Mouse (Mus musculus) megakaryocyte, embryonic 14.5 days (primary cell): Measurements from ENCODE around the gene Trmt112. TPM values are rescaled to one million over a fixed set of nuclear protein-coding genes. Genes with fewer than 3 reads are reported as not detected.
A peak's percentile ranks its signal among the peaks of the same experiment; 100 is the strongest.

Source experiments
- H3K27me3 ChIP-seq: replicated peaks from 2 replicates; pipeline ENCODE3; 2012; ENCODE audit warnings: inconsistent platforms
- H3K36me3 ChIP-seq: replicated peaks from 2 replicates; pipeline ENCODE3; 2012; ENCODE audit warnings: low read length, inconsistent platforms, mixed read lengths
- H3K4me1 ChIP-seq: 2 replicates; pipeline ENCODE4 v1.6.1; 2012; ENCODE audit warnings: inconsistent platforms
- H3K4me3 ChIP-seq: replicated peaks from 2 replicates; pipeline ENCODE3; 2012; ENCODE audit warnings: moderate library complexity, mild to moderate bottlenecking, inconsistent platforms
- H3K9me3 ChIP-seq: 2 replicates; pipeline ENCODE4 v1.6.1; 2012; ENCODE audit warnings: inconsistent platforms
- FLI1 ChIP-seq: IDR thresholded peaks from 2 replicates; pipeline ENCODE4 v1.6.1; 2012; ENCODE audit warnings: low read length, inconsistent platforms, mixed read lengths
- GATA1 ChIP-seq: IDR thresholded peaks from 3 replicates; pipeline ENCODE4 v1.6.1; 2012; ENCODE audit warnings: mixed read lengths, low read length, inconsistent platforms, borderline replicate concordance
- polyA plus RNA-seq: library from polyadenylated mRNA; stranded (reverse); fragments of >175 nt; gene quantifications from 2 replicates; pipeline ENCODE4 v1.2.3, GENCODE M21; 2012; ENCODE audit warnings: low replicate concordance; ENCODE audit not compliant: insufficient read depth

Gene Trmt112
- polyA plus RNA-seq, 1 experiment: 147 TPM

- Histone ChIP-seq H3K4me1 (peaks cover 51% of the 10 kb centered on the region), H3K4me3 (no peak overlapping the region), H3K9me3 (no peaks in the 10 kb centered on the region), H3K27me3 (peaks cover 33% of the 10 kb centered on the region), H3K36me3 (peaks cover 29% of the 10 kb centered on the region)
- no peak for TF ChIP-seq FLI1
- no peak for TF ChIP-seq GATA1
Measured at GRCm38 (mm10) chr19:6937541-6938465, 28.3 kb downstream of the Trmt112 start.

- no peak for TF ChIP-seq FLI1
- TF ChIP-seq GATA1: no peak
- Histone ChIP-seq H3K9me3 (no peaks in the 10 kb centered on the region), H3K36me3 (peaks cover 35% of the 10 kb centered on the region), H3K4me3 (peak overlapping the region; percentile 50), H3K4me1 (peaks cover 49% of the 10 kb centered on the region), H3K27me3 (peaks cover 18% of the 10 kb centered on the region)
Measured at GRCm38 (mm10) chr19:6939106-6940002, 29.9 kb downstream of the Trmt112 start.

GRCm38 (mm10) chr19:6940396-6941351 lies 31.2 kb downstream of the Trmt112 start:
- H3K27me3 ChIP-seq: peaks cover 6% of the 10 kb centered on the region
- TF ChIP-seq FLI1: no peak
- peaks cover 56% of the 10 kb centered on the region for H3K4me1 ChIP-seq
- H3K9me3 ChIP-seq: no peaks in the 10 kb centered on the region
- peaks cover 43% of the 10 kb centered on the region for H3K36me3 ChIP-seq
- H3K4me3 ChIP-seq: peak overlapping the region; percentile 98

- peak within 1 kb of the TSS; percentile 98 for H3K4me3 ChIP-seq
- peaks cover 63% of the 10 kb centered on the region for H3K4me1 ChIP-seq
- peaks cover 52% of the 10 kb centered on the region for H3K36me3 ChIP-seq
- no peaks in the 10 kb centered on the region for H3K27me3 ChIP-seq
- H3K9me3 ChIP-seq: no peaks in the 10 kb centered on the region
- TF ChIP-seq FLI1 (no peak), GATA1 (no peak)
Measured at GRCm38 (mm10) chr19:6941372-6942248, 32.1 kb downstream of the Trmt112 start, which contains the start of gene Bad. Bad (plus strand) TSS chr19:6941861.

- Histone ChIP-seq H3K4me1 (peaks cover 65% of the 10 kb centered on the region), H3K36me3 (peaks cover 59% of the 10 kb centered on the region), H3K4me3 (peak within 1 kb of the TSS; percentile 98), H3K27me3 (no peaks in the 10 kb centered on the region), H3K9me3 (no peaks in the 10 kb centered on the region)
- TF ChIP-seq FLI1 (no peak), GATA1 (no peak)
Measured at GRCm38 (mm10) chr19:6942249-6942691, 32.8 kb downstream of the Trmt112 start, which contains the start of gene Gpr137. Gpr137 (minus strand) TSS chr19:6942480.

- peaks cover 58% of the 10 kb centered on the region for H3K36me3 ChIP-seq
- peaks cover 64% of the 10 kb centered on the region for H3K4me1 ChIP-seq
- TF ChIP-seq GATA1 (no peak), FLI1 (no peak)
- no peaks in the 10 kb centered on the region for H3K27me3 ChIP-seq
- H3K4me3 ChIP-seq: peak overlapping the region; percentile 98
- no peaks in the 10 kb centered on the region for H3K9me3 ChIP-seq
Measured at GRCm38 (mm10) chr19:6942764-6943163, 33.3 kb downstream of the Trmt112 start.

GRCm38 (mm10) chr19:6943709-6944108 lies 34.2 kb downstream of the Trmt112 start:
- peaks cover 68% of the 10 kb centered on the region for H3K4me1 ChIP-seq
- no peaks in the 10 kb centered on the region for H3K9me3 ChIP-seq
- H3K4me3 ChIP-seq: no peak overlapping the region
- TF ChIP-seq FLI1 (no peak), GATA1 (no peak)
- no peaks in the 10 kb centered on the region for H3K27me3 ChIP-seq
- peaks cover 58% of the 10 kb centered on the region for H3K36me3 ChIP-seq

GRCm38 (mm10) chr19:6947742-6948141 lies 38.2 kb downstream of the Trmt112 start:
- no peaks in the 10 kb centered on the region for H3K9me3 ChIP-seq
- H3K4me1 ChIP-seq: peaks cover 74% of the 10 kb centered on the region
- TF ChIP-seq FLI1 (no peak), GATA1 (no peak)
- H3K27me3 ChIP-seq: no peaks in the 10 kb centered on the region
- no peak overlapping the region for H3K4me3 ChIP-seq
- H3K36me3 ChIP-seq: peaks cover 59% of the 10 kb centered on the region
